8 mouse cellular contexts compared by ENCODE assay signal in the genomic region with DNA sequence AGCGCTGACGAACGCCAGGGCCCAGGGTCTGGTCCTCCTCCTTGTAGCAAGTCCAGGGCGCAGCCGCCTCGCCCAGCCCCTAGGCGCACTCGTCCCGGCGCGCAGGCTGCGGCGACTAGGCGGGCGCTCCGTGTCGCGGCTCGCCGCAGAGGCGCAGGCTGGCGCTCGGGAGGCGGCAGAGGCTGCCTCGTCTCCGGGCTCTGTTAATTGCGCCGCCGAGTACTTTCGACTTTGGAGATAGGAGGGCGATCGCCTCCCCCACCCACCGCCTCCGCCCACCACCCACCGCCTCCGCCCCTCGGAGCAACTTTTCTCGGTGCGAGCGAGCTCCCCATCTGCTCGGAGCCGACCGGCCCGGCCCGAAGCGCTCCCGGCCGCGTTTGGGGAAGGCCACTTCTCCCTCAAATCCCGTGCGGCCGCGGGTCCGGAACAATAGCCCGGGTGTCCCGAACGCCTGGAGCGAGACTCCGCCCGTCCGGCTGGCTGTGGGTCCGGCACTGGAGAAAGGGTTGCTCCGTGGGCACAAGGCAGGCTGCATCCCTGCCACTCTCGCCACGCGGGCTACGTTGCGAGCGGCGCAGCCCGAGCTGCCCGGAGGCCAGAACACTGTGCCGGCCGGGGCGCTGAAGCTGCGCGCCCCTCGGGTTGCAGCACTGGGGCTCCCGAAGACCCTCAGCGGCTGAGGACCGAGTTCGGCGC. TPM values are rescaled to one million over a fixed set of nuclear protein-coding genes. Genes with fewer than 3 reads are reported as not detected.
DNase-seq lines count a peak whose midpoint lies in the region; ATAC-seq and TF ChIP-seq lines count a peak whose summit lies in the region.

No protein-coding gene starts in this region.

- H3K4me2 ChIP-seq in forebrain, postnatal 0 days (ENCODE audit: low read depth): peak overlapping the region; percentile 99
- peak overlapping the region; percentile 97 for H3K4me2 ChIP-seq in hindbrain, embryonic 13.5 days
- H3K4me2 ChIP-seq in limb, embryonic 14.5 days (replicated peaks; ENCODE audit: low read depth, low read length, severe bottlenecking): peak overlapping the region; percentile 98
- H3K4me2 ChIP-seq in midbrain, embryonic 14.5 days (ENCODE audit: low read length): peak overlapping the region; percentile 94

- peak; percentile 61 to 70 for DNase-seq in left cerebral cortex, postnatal 36 days (ENCODE audit: low spot score in 2 of 2)
- no peak for DNase-seq in left cerebral cortex, adult 8-10 months (ENCODE audit: low spot score in 2 of 2)
- no peak for DNase-seq in forebrain, postnatal 0 days
- no peak for DNase-seq in limb, embryonic 14.5 days (ENCODE audit: low spot score)
- DNase-seq in midbrain, embryonic 14.5 days: peak; percentile 78
- peak; percentile 25 for DNase-seq in thymus, postnatal 25 days

- no peak for TF ChIP-seq POLR2A in limb, embryonic 14.5 days (IDR thresholded peaks at IDR 0.05; ENCODE audit: borderline replicate concordance, extremely low read depth, insufficient read depth, insufficient read length)

- H3K9ac ChIP-seq in forebrain, postnatal 0 days: peak overlapping the region; percentile 81
- peak overlapping the region; percentile 75 for H3K9ac ChIP-seq in hindbrain, embryonic 13.5 days
- peak overlapping the region; percentile 81 for H3K9ac ChIP-seq in limb, embryonic 14.5 days (ENCODE audit: low read depth, low read length, severe bottlenecking)
- H3K9ac ChIP-seq in midbrain, embryonic 14.5 days (replicated peaks; ENCODE audit: low read length): peak overlapping the region; percentile 59

- WGBS in forebrain, postnatal 0 days: 2% methylated on average over 78 of the region's 83 CpGs
- WGBS in hindbrain, embryonic 13.5 days: under 1% methylated on average over 40 of the region's 83 CpGs
- WGBS in limb, embryonic 14.5 days: 2% methylated on average over 34 of the region's 83 CpGs
- under 1% methylated on average over 78 of the region's 83 CpGs for WGBS in midbrain, embryonic 14.5 days

- peak overlapping the region; percentile 86 for H3K4me3 ChIP-seq in brown adipose tissue, adult 24 weeks (ENCODE audit: insufficient read depth, low read depth, low read length)
- H3K4me3 ChIP-seq in forebrain, postnatal 0 days (ENCODE audit: low read depth, low read length): peak overlapping the region; percentile 75
- H3K4me3 ChIP-seq in hindbrain, embryonic 13.5 days: peak overlapping the region; percentile 72
- H3K4me3 ChIP-seq in limb, embryonic 14.5 days (replicated peaks; ENCODE audit: low read length): peak overlapping the region; percentile 74
- peak overlapping the region; percentile 61 for H3K4me3 ChIP-seq in midbrain, embryonic 14.5 days (replicated peaks; ENCODE audit: low read depth, low read length)

- peak; percentile 17; the same call in 1 of the 2 replicates for TF ChIP-seq CTCF in forebrain, postnatal 0 days (IDR thresholded peaks at IDR 0.05; ENCODE audit: low read depth)

- ATAC-seq in forebrain, postnatal 0 days: peak; percentile 60
- ATAC-seq in hindbrain, embryonic 13.5 days (ENCODE audit: low FRiP score): peak; percentile 75
- ATAC-seq in limb, embryonic 14.5 days (ENCODE audit: low FRiP score, low read depth): peak; percentile 45
- ATAC-seq in midbrain, embryonic 14.5 days (ENCODE audit: low FRiP score, low TSS enrichment): peak; percentile 67

- intact Hi-C loops in left cerebral cortex, postnatal 36 days (cut with DNase I): loop anchor here (5.0 to 10.0 kb wide), 3 partner anchors 292 to 1010 kb away; no protein-coding TSS in a partner anchor

- H3K27ac ChIP-seq in brown adipose tissue, adult 24 weeks (replicated peaks; ENCODE audit: low read depth, low read length): no peak overlapping the region
- H3K27ac ChIP-seq in forebrain, postnatal 0 days (ENCODE audit: low read depth, low read length): peak overlapping the region; percentile 96
- peak overlapping the region; percentile 77 for H3K27ac ChIP-seq in hindbrain, embryonic 13.5 days
- peak overlapping the region; percentile 85 for H3K27ac ChIP-seq in limb, embryonic 14.5 days (replicated peaks; ENCODE audit: low read depth, low read length)
- peak overlapping the region; percentile 68 for H3K27ac ChIP-seq in midbrain, embryonic 14.5 days (replicated peaks; ENCODE audit: low read depth, low read length)

- no peaks in the 10 kb centered on the region for H3K36me3 ChIP-seq in forebrain, postnatal 0 days (ENCODE audit: insufficient read depth)
- no peaks in the 10 kb centered on the region for H3K36me3 ChIP-seq in hindbrain, embryonic 13.5 days
- no peaks in the 10 kb centered on the region for H3K36me3 ChIP-seq in limb, embryonic 14.5 days (ENCODE audit: control insufficient read depth, insufficient read depth, low read length)
- no peaks in the 10 kb centered on the region for H3K36me3 ChIP-seq in midbrain, embryonic 14.5 days (ENCODE audit: control insufficient read depth, insufficient read depth, low read length)

- peaks cover 32% of the 10 kb centered on the region for H3K27me3 ChIP-seq in forebrain, postnatal 0 days (ENCODE audit: insufficient read depth, low read length)
- H3K27me3 ChIP-seq in hindbrain, embryonic 13.5 days: peaks cover 71% of the 10 kb centered on the region
- peaks cover 61% of the 10 kb centered on the region for H3K27me3 ChIP-seq in limb, embryonic 14.5 days (ENCODE audit: control insufficient read depth, insufficient read depth, low read length)
- peaks cover 62% of the 10 kb centered on the region for H3K27me3 ChIP-seq in midbrain, embryonic 14.5 days (ENCODE audit: control insufficient read depth, insufficient read depth, low read length)

- peaks cover 7% of the 10 kb centered on the region for H3K4me1 ChIP-seq in brown adipose tissue, adult 24 weeks (ENCODE audit: control insufficient read depth, insufficient read depth, insufficient read length, low read length)
- H3K4me1 ChIP-seq in forebrain, postnatal 0 days (ENCODE audit: insufficient read depth): no peaks in the 10 kb centered on the region
- peaks cover 48% of the 10 kb centered on the region for H3K4me1 ChIP-seq in hindbrain, embryonic 13.5 days (replicated peaks)
- 0 out of 2 replicates have a peak, but pooled peaks cover 19% of the 10 kb centered on the region for H3K4me1 ChIP-seq in limb, embryonic 14.5 days (ENCODE audit: control insufficient read depth, insufficient read depth, low read length)
- H3K4me1 ChIP-seq in midbrain, embryonic 14.5 days (ENCODE audit: control insufficient read depth, insufficient read depth, low read length): peaks cover 14% of the 10 kb centered on the region

- no peaks in the 10 kb centered on the region for H3K9me3 ChIP-seq in forebrain, postnatal 0 days (ENCODE audit: low read length)
- no peaks in the 10 kb centered on the region for H3K9me3 ChIP-seq in hindbrain, embryonic 13.5 days
- no peaks in the 10 kb centered on the region for H3K9me3 ChIP-seq in limb, embryonic 14.5 days (ENCODE audit: control insufficient read depth, low read length)
- H3K9me3 ChIP-seq in midbrain, embryonic 14.5 days (ENCODE audit: control insufficient read depth, low read length): no peaks in the 10 kb centered on the region

RNA-seq across cellular contexts. Expression of gene Satb2, which starts 6.0 kb away (rescaled TPM):
- total RNA-seq in left cerebral cortex, postnatal 36 days (2021): 10 to 100 TPM; 80.9 to 89.2 TPM
- total RNA-seq in left cerebral cortex, adult 8-10 months (2022): 10 to 100 TPM; 56.2 to 62.9 (median 59.9) TPM
- polyA plus RNA-seq in brown adipose tissue, adult 24 weeks (2012; ENCODE audit: insufficient read depth, insufficient read length, missing spikeins): 0.32 and 1.4 TPM in 2 replicates
- total RNA-seq in forebrain, postnatal 0 days (2014; rRNA removed): 57.1 and 106 TPM in 2 replicates
- 21.7 and 43.1 TPM in 2 replicates for polyA plus RNA-seq in forebrain, postnatal 0 days (2015; fragmentation: Nextera tagmentation; extraction: Ambion mirVana)
- polyA plus RNA-seq in hindbrain, embryonic 13.5 days (2015; fragmentation: Nextera tagmentation; extraction: Ambion mirVana): 0.87 and 1.1 TPM in 2 replicates
- 4.9 and 5.3 TPM in 2 replicates for polyA plus RNA-seq in limb, embryonic 14.5 days (2012; rRNA removed)
- polyA plus RNA-seq in limb, embryonic 14.5 days (2014; fragmentation: Nextera tagmentation; extraction: Ambion mirVana): 5.0 and 5.3 TPM in 2 replicates
- polyA plus RNA-seq in midbrain, embryonic 14.5 days (2014; fragmentation: Nextera tagmentation; extraction: Ambion mirVana): 0.78 and 1.1 TPM in 2 replicates

Comparison
In these comparisons a context has a peak if more than half of its experiments do, and no peak if none do; other contexts are left out.
1. DNase-seq: peak in left cerebral cortex, postnatal 36 days (2 of 2), midbrain, embryonic 14.5 days (single experiment) and thymus, postnatal 25 days (single experiment); none in left cerebral cortex, adult 8-10 months (0 of 2), forebrain, postnatal 0 days (single experiment) and limb, embryonic 14.5 days (single experiment).
2. Peak in every context shown above with its lines, with median percentiles within 50 percentile points of each other: H3K4me3 ChIP-seq, ATAC-seq, H3K4me2 ChIP-seq and H3K9ac ChIP-seq.